Mouse (Mus musculus) hindbrain, embryonic 14.5 days (tissue): ENCODE results near the gene Shc4. TPM values are rescaled to one million over a fixed set of nuclear protein-coding genes. Genes with fewer than 3 reads are reported as not detected.

Experiments used
- ATAC-seq: fragments of 200-750 bp; cut with Nextera tagmentation; 2 replicates; pipeline ENCODE4 v1.8.0; 2017; ENCODE audit warnings: moderate number of reproducible peaks, mild to moderate bottlenecking, moderate TSS enrichment, moderate library complexity; ENCODE audit not compliant: low FRiP score
- DNase-seq: peaks from one replicate; pipeline ENCODE4 v3.0.0-alpha.2; 2015; ENCODE audit warnings: low spot score
- H3K27ac ChIP-seq: fragments of 300-500 bp; sonication (generic); 2 replicates; pipeline ENCODE4 v1.5.1; 2014; ENCODE audit warnings: mild to moderate bottlenecking, moderate library complexity
- H3K27me3 ChIP-seq: fragments of 300-500 bp; sonication (generic); 2 replicates; pipeline ENCODE4 v1.6.1; 2014; ENCODE audit warnings: mild to moderate bottlenecking, low read length, mixed read lengths; ENCODE audit not compliant: control insufficient read depth, insufficient read depth
- H3K36me3 ChIP-seq: fragments of 300-500 bp; sonication (generic); replicated peaks from 2 replicates; pipeline ENCODE4 v1.6.1; 2014; ENCODE audit not compliant: control insufficient read depth, insufficient read depth
- H3K4me1 ChIP-seq: fragments of 300-500 bp; sonication (generic); replicated peaks from 2 replicates; pipeline ENCODE4 v1.6.1; 2014; ENCODE audit warnings: antibody characterized with exemption, low read length, mixed read lengths; ENCODE audit not compliant: control insufficient read depth, insufficient read depth
- H3K4me2 ChIP-seq: fragments of 300-500 bp; sonication (generic); replicated peaks from 2 replicates; pipeline ENCODE4 v1.6.1; 2014; ENCODE audit warnings: mild to moderate bottlenecking, moderate library complexity
- H3K4me3 ChIP-seq: fragments of 300-500 bp; sonication (generic); replicated peaks from 2 replicates; pipeline ENCODE4 v1.5.1; 2014; ENCODE audit warnings: mild to moderate bottlenecking, low read length
- H3K9ac ChIP-seq: fragments of 300-500 bp; sonication (generic); 2 replicates; pipeline ENCODE4 v1.6.1; 2014
- H3K9me3 ChIP-seq: fragments of 300-500 bp; sonication (generic); 2 replicates; pipeline ENCODE4 v1.6.1; 2016; ENCODE audit warnings: low read length; ENCODE audit not compliant: control insufficient read depth
- WGBS: fragments of 180-500 bp; shearing (Covaris S2); extraction: QIAGEN DNeasy Blood & Tissue Kit; methylation state at CpG from one replicate; pipeline ENCODE4 v1.1.7; 2014; 5-methylcytosine and 5-hydroxymethylcytosine counted together
- polyA plus RNA-seq: library from polyadenylated mRNA; unstranded; fragments of >200 nt; fragmentation: Nextera tagmentation; extraction: Ambion mirVana; gene quantifications from 2 replicates; pipeline ENCODE4 v1.2.1, GENCODE M21; 2014

The Shc4 gene
- polyA plus RNA-seq, result 3.3 and 3.8 TPM in 2 replicates

- Histone ChIP-seq H3K27me3 (peaks cover 15% of the 10 kb centered on the region), H3K9ac (peak within 1 kb of the TSS; percentile 64), H3K27ac (peak within 1 kb of the TSS; percentile 76), H3K4me3 (peak within 1 kb of the TSS; percentile 49), H3K4me1 (peaks cover 15% of the 10 kb centered on the region; the same call in 1 of the 2 replicates), H3K36me3 (no peaks in the 10 kb centered on the region), H3K9me3 (no peaks in the 10 kb centered on the region), H3K4me2 (peak within 1 kb of the TSS; percentile 100)
- ATAC-seq, result peak; percentile 87
- peak; percentile 75 for DNase-seq
- WGBS, result under 1% methylated on average over 15 of the region's 15 CpGs
Observed at GRCm38 (mm10) chr2:125724086-125724430, at the start of gene Shc4. Gene Shc4, minus strand, starts transcription at chr2:125724148.

GRCm38 (mm10) chr2:125765029-125765428 lies 41.1 kb upstream of the Shc4 start:
- peaks cover 85% of the 10 kb centered on the region for H3K36me3 ChIP-seq
- H3K9ac ChIP-seq, result no peak overlapping the region
- H3K4me1 ChIP-seq, result no peaks in the 10 kb centered on the region
- no peaks in the 10 kb centered on the region for H3K9me3 ChIP-seq
- no peak overlapping the region for H3K4me2 ChIP-seq
- no peak overlapping the region for H3K27ac ChIP-seq
- ATAC-seq (no peak), DNase-seq (peak; percentile 32)
- H3K4me3 ChIP-seq, result no peak overlapping the region
- 89% methylated on average over 3 of the region's 3 CpGs for WGBS
- H3K27me3 ChIP-seq, result no peaks in the 10 kb centered on the region

- ATAC-seq (no peak), DNase-seq (no peak)
- 95% methylated on average over 5 of the region's 5 CpGs for WGBS
- Histone ChIP-seq H3K27me3 (no peaks in the 10 kb centered on the region), H3K4me2 (no peak overlapping the region), H3K27ac (no peak overlapping the region), H3K9me3 (no peaks in the 10 kb centered on the region), H3K9ac (no peak overlapping the region), H3K4me3 (no peak overlapping the region), H3K36me3 (peaks cover 85% of the 10 kb centered on the region), H3K4me1 (no peaks in the 10 kb centered on the region)
Observed at GRCm38 (mm10) chr2:125764531-125764930, 40.6 kb upstream of the Shc4 start.

- Histone ChIP-seq H3K27me3 (no peaks in the 10 kb centered on the region), H3K4me3 (no peak overlapping the region), H3K27ac (no peak overlapping the region), H3K9me3 (no peaks in the 10 kb centered on the region), H3K4me2 (no peak overlapping the region), H3K9ac (no peak overlapping the region), H3K36me3 (peaks cover 96% of the 10 kb centered on the region), H3K4me1 (no peaks in the 10 kb centered on the region)
- 73% methylated on average over 2 of the region's 2 CpGs for WGBS
- ATAC-seq, result no peak
- no peak for DNase-seq
Observed at GRCm38 (mm10) chr2:125749330-125749729, 25.4 kb upstream of the Shc4 start.

- no peaks in the 10 kb centered on the region for H3K4me1 ChIP-seq
- H3K27ac ChIP-seq, result no peak overlapping the region
- no peaks in the 10 kb centered on the region for H3K9me3 ChIP-seq
- no peak for DNase-seq
- H3K4me2 ChIP-seq, result no peak overlapping the region
- ATAC-seq, result no peak
- no peak overlapping the region for H3K4me3 ChIP-seq
- H3K27me3 ChIP-seq, result no peaks in the 10 kb centered on the region
- H3K9ac ChIP-seq, result no peak overlapping the region
- H3K36me3 ChIP-seq, result peaks cover 63% of the 10 kb centered on the region
- 87% methylated on average over 6 of the region's 6 CpGs for WGBS
Observed at GRCm38 (mm10) chr2:125739338-125739737, 15.4 kb upstream of the Shc4 start.

- Histone ChIP-seq H3K27ac (no peak overlapping the region), H3K9ac (no peak overlapping the region), H3K4me3 (no peak overlapping the region), H3K9me3 (no peaks in the 10 kb centered on the region), H3K36me3 (peaks cover 57% of the 10 kb centered on the region), H3K4me1 (no peaks in the 10 kb centered on the region), H3K27me3 (no peaks in the 10 kb centered on the region), H3K4me2 (no peak overlapping the region)
- WGBS, result 72% methylated on average over 5 of the region's 5 CpGs
- no peak for DNase-seq
- ATAC-seq, result no peak
Observed at GRCm38 (mm10) chr2:125738718-125739117, 14.8 kb upstream of the Shc4 start.

- ATAC-seq (no peak), DNase-seq (no peak)
- peaks cover 30% of the 10 kb centered on the region for H3K36me3 ChIP-seq
- no peaks in the 10 kb centered on the region for H3K27me3 ChIP-seq
- 0 out of 2 replicates have a peak, but pooled peaks cover 8% of the 10 kb centered on the region for H3K4me1 ChIP-seq
- no peak overlapping the region for H3K4me2 ChIP-seq
- no peak overlapping the region for H3K27ac ChIP-seq
- H3K9ac ChIP-seq, result no peak overlapping the region
- H3K9me3 ChIP-seq, result no peaks in the 10 kb centered on the region
- H3K4me3 ChIP-seq, result no peak overlapping the region
Observed at GRCm38 (mm10) chr2:125736025-125736343, 12.0 kb upstream of the Shc4 start.

GRCm38 (mm10) chr2:125735333-125736024 lies 11.5 kb upstream of the Shc4 start:
- Histone ChIP-seq H3K4me2 (no peak overlapping the region), H3K27ac (no peak overlapping the region), H3K9ac (no peak overlapping the region), H3K9me3 (no peaks in the 10 kb centered on the region), H3K36me3 (peaks cover 25% of the 10 kb centered on the region), H3K27me3 (no peaks in the 10 kb centered on the region), H3K4me3 (no peak overlapping the region), H3K4me1 (0 out of 2 replicates have a peak, but pooled peaks cover 8% of the 10 kb centered on the region)
- no peak for DNase-seq
- no peak for ATAC-seq
- WGBS, result 79% methylated on average over 2 of the region's 2 CpGs

GRCm38 (mm10) chr2:125734741-125735140 lies 10.8 kb upstream of the Shc4 start:
- Histone ChIP-seq H3K36me3 (peaks cover 18% of the 10 kb centered on the region), H3K4me3 (no peak overlapping the region), H3K9me3 (no peaks in the 10 kb centered on the region), H3K4me2 (no peak overlapping the region), H3K27me3 (no peaks in the 10 kb centered on the region), H3K9ac (no peak overlapping the region), H3K27ac (no peak overlapping the region), H3K4me1 (0 out of 2 replicates have a peak, but pooled peaks cover 8% of the 10 kb centered on the region)
- ATAC-seq, result no peak
- DNase-seq, result no peak
